In the genomic region with DNA sequence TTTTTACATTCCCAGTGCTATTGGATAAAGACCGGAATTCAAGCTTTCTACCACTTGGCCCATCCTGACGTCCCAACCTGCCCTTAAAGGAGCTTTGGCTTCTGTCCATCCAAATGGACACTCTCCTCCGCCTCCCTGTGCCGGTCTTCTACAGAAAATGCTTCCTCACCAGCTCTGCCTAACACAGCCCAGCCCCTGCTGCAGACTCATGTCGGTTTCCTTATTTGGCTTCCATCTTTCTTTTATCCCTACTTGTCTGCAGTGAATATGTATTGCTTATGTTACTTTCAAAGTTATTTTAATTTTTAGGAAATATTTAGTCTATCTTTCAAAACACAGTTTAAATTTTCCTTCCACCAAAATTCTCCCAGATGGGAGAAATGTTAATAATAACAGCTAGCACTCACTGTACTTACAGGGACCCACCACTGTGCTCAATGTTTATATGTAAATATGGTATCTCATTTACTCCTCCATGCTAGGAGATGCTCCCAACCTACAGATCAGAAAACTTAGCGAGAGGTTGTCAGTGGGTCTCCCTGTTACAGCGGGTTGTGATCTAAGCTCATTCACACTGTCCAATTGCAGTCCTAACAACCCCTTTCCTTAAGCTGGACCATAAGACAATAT, we compare ENCODE assay signal across 14 mouse cellular contexts.
"Had no signal": no experiment of that assay in that cellular context is flagged by ENCODE, and none has a peak within 500 bp of the region (broad histone marks: within the 10 kb centered on the region; RNA-seq: fewer than 3 reads in every experiment).

No protein-coding gene starts in this region.

- H3K27me3 ChIP-seq: kidney, embryonic 15.5 days; liver, embryonic 15.5 days; midbrain, embryonic 12.5 days had no signal

- H3K36me3 ChIP-seq: kidney, embryonic 15.5 days; limb, embryonic 10.5 days; liver, embryonic 15.5 days; midbrain, embryonic 12.5 days had no signal

- H3K4me3 ChIP-seq: kidney, embryonic 15.5 days; left cerebral cortex, adult 2 months; limb, embryonic 10.5 days; liver, embryonic 15.5 days; megakaryocyte, embryonic 14.5 days; midbrain, embryonic 12.5 days had no signal

- H3K4me2 ChIP-seq: kidney, embryonic 15.5 days; liver, embryonic 11.5 days; liver, embryonic 15.5 days; midbrain, embryonic 12.5 days had no signal

- H3K9ac ChIP-seq: kidney, embryonic 15.5 days; liver, embryonic 15.5 days; midbrain, embryonic 12.5 days had no signal

- DNase-seq: kidney, adult 2 months; kidney, postnatal 14 days; right cerebral cortex, adult 18-20 months; right cerebral cortex, postnatal 25 days; thymus, postnatal 14 days had no signal

- ATAC-seq: lung, postnatal 0 days had no signal

- H3K27ac ChIP-seq: kidney, embryonic 15.5 days; left cerebral cortex, adult 2 months; liver, embryonic 15.5 days; macrophage; midbrain, embryonic 12.5 days had no signal

- H3K4me1 ChIP-seq: kidney, embryonic 15.5 days; liver, embryonic 15.5 days; megakaryocyte, embryonic 14.5 days had no signal

- H3K9me3 ChIP-seq: kidney, embryonic 15.5 days; limb, embryonic 10.5 days; liver, embryonic 15.5 days had no signal
